Mouse (Mus musculus) heart, adult 9 months (tissue): Measurements from ENCODE around the gene Dirc2.

Experiments used
- DNase-seq, 2 experiments: peaks; one replicate each; pipeline ENCODE4 v3.0.0; 2022; ENCODE audit warnings: low spot score in 2 of 2

Gene Dirc2

DNA sequence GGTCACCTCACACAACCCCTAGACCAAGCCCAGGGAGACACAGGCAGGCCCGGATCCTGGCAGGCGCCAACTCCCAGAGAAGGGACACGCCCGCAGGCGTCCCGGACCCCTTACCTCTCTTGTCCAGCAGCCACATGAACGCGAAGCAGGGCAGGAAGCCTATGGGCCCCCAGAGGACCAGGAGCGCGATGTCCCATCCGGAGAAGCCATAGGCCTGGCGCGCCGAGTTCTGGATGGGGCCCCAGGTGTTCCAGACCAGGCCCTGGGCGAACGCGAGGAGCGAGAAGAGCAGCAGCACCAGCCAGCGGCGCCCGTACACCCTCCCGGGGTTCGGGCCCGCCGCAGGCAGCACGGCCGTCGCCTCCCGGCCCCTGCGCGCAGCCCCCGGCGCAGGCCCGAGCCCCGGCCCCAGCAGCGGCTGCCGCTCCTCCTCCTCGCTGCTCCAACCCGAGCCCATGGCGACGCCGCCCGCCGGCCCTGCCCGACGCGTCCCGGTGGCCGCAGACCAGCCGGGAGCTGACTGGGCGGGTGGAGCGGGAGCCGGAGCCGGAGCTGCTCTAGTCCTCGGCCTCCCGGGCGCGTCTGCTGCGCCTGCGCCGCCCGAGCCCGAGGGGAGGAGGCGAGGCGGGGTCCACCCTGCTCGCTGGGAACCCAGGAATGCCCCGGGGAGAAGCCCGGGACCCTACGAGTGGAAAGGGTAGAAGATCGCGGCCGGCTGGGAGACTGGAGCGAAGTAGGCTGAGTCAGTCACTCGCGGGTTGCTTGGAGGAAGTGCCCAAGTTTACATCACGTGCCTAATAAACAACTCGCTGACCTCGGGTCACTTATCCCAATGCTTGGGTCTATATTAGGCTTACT lies at the start of gene Dirc2:
Gene Dirc2, minus strand, starts transcription at position 572 of the 858 bp plus-strand sequence.
- peak; percentile 85 to 88 for DNase-seq

DNA sequence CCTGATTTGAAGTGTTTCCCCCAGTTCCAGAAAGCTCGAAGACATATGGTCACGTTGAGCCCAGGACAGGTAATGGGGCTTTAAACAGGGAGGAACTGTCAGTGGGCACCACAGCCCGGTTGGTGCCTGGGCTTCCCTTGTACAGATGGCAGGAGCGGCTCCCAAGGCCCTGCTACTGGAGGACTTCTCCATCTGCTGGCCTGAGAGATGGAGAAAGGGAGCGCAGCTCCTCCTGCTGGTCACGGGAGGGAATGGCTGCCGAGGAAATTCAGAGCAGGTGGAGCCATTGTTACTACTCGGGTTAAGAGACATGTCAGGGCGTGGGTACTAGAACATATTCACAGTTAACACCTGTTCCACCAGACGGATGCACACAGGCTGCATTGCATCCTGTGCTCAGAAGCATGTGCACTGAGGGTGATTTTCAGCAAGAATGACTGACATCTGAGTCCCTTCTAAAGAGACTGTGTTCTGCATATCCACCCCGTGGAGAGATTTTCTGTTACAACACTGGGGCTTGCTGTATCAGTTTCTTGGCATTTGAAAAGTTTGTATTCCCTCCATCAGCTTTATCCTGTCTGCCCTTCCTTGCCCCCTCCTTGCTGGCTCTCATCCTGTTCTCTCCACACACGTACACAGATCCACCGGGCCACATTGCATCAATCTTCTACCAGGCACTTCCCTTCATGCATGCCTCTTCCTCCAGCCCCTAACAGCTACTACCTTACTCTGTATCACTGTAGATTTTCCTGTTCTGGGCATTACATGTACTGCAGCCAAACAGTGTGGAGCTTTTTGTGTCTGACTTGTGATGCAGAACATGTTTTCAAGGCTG lies 48.3 kb upstream of the Dirc2 start:
- peak; percentile 62 to 81 for DNase-seq

DNA sequence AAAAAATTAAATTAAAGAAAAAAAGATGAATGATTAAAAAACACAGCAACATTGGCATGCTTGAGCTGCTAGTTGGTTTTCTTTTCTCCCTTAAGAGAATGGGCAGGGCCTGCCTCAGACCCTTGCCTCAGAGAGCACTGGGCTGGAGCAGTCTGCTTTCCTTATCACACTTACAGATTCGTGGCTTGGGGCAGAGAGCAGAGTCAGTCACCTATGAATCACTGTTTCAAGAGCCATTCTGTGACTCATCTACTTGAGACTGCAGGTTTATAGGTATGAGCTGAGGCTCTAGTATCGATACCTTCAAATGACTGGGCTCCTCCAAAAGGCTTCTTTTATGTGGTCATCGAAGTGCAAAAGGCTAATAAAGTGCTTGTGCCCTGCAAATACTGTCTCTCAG lies 44.0 kb upstream of the Dirc2 start:
- DNase-seq, result no peak

- no peak for DNase-seq
Observed at GRCm38 (mm10) chr16:35808838-35809237, 39.7 kb upstream of the Dirc2 start.

DNA sequence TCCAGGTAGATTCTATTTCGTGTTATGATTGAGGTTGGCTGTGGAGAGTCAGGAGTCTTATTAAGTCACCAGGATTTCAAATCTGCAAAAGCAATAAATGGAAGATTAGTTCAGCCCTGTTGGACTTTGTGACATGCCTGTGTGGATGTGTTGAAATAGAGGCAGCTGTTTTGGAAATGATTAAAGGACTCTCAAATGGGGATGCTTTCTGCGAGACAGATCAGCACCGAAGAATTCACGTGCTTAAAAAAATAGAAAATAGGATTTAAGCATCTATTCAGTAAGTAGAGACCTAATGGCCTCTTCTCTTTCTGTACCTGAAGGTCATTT lies 38.5 kb upstream of the Dirc2 start:
- DNase-seq, result no peak

GRCm38 (mm10) chr16:35806973-35807662 lies 38.0 kb upstream of the Dirc2 start:
- DNase-seq, result no peak

GRCm38 (mm10) chr16:35803723-35804122 lies 34.6 kb upstream of the Dirc2 start:
- no peak for DNase-seq

DNA sequence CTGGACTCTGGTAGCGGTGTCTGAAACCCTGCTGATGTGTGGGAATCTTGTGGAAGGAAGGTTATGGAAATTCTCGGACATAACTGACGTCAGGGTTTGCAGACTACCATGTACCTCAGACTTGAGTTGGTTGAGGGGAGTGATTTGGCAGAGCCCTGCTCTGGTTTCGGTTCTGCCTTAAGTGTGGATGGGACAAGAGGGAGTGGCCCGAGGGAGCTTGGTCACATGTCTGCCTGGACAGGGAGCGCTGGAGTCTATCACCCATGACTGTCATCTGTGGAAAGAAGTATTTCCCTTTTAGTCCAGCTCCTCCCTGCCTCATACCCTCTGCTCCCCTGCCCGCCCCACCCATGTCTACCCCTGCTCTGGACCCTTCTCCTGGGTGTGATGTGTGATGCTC lies 33.0 kb upstream of the Dirc2 start:
- peak in 1 of 2 experiments; percentile 27 for DNase-seq

GRCm38 (mm10) chr16:35791962-35792521 lies 22.9 kb upstream of the Dirc2 start:
- no peak for DNase-seq

GRCm38 (mm10) chr16:35788330-35788729 lies 19.2 kb upstream of the Dirc2 start:
- DNase-seq, result peak in 1 of 2 experiments; percentile 28

GRCm38 (mm10) chr16:35787568-35788189 lies 18.5 kb upstream of the Dirc2 start:
- DNase-seq, result no peak

DNA sequence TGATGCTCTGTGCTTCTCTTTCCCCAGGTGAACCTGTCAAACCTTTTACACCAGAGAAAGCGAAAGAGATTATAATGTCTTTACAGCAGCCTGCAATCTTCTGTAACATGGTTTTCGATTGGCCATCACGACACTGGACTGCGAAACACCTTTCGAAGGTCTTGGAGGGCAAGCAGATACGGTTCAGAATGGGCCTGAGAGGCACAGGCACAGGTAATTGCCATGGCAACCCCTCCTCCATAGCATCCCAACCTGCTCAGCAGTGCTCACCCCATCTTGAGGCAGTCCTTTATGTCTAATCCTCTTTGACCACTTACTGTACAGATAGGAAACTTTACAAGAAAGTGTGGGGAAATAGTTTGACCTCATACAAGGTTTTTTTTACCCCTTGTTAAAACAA lies 18.0 kb upstream of the Dirc2 start:
- no peak for DNase-seq

DNA sequence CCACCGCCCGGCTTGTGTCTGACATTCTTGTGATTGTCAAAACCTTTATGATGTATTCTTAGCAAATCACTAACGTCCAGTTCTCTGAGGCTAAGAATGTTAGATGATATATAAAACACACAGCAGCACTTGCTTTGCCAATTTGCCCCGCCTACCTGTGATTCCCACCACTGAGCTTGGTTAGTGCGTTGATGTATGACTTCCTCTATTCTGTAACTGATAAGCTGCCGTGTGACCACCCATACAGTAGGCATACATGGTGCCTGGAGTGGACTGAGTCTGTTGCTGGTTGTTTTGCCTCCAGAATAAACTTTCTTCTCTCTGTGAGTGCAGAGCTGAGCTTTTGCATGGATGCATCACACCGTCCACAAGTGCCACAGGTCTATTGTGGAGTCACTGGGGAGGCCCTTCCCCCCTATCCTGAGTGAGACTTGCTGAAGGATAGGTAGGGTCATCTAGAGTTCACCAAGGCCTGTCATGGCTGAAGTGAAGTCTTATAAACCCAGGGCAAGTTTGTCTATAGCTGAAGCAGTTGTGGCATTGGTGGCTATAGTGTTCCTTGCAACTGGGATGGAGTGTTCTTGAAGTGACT lies 15.1 kb upstream of the Dirc2 start:
- no peak for DNase-seq

DNA sequence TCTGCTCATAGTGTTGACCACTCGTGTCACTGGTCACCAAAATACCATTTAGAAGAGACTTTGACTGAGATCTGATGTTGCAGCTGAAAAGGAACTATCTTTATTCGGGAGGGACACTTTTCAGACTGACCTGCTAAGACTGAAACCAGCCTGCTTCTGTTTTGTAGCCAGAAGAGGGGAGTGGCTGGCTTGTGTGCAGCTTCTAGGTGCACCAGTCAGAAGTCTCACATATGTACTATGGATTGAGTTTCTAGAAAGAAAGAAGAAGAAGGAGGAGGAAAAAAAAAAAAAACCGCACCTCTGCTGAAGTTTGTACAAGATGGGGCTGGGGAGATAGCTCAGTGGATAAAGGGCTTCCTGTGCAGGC lies 14.0 kb upstream of the Dirc2 start:
- DNase-seq, result no peak

DNA sequence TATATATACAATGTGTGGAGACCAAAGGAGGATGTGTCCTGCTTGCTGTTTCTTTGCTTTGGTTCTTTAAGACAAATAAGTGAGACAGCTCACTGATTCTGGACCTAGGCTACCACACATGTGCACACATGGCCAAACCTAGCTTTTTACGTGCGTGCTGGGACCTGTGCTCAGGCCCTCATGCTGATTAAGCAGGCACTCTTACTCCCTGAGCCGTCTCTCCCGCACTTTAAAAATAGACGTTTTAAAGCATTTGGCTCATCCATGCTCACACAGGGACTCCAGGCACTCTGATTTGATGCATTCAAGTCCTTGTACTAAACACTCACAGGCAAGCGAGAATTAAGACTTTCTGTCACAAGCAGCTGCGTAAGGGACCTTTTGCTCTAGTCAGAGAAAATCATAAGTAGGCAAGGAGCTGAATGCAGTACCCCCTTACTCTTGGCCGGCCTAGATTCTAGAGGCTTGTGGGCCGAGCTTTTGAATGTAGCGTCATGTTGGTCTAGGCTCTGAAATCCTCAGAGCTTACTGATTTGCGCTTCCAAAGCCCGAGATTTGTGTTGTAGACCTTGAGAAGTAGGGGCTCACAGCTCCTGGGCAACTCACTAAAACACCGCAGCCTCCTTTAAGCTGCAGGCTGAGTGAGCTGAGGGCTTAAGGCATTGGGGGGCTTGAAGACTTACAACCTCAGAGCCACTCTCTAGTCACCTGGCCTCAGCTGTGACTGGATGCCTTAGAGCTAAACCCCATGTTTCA lies 13.5 kb upstream of the Dirc2 start:
- DNase-seq, result no peak

DNA sequence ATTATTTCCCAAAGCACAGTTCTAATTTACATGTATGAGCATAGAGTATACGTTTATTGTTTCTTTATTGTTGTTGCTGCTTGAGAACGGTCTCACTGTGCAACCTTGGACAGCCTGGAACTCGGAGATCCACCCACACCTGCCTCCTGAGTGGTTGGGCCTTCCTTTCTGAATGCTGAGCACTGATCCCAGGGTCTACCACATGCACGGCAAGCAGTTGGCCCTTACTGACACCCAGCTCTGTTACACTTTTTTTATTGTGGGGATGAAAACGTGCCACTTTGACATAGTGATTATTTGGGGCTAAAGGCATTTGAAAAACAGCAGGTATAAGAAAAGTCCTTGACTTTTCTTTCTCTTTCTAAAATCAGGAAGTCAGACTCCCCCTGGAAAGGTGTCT lies 12.5 kb upstream of the Dirc2 start:
- DNase-seq, result no peak

GRCm38 (mm10) chr16:35781096-35781495 lies 11.9 kb upstream of the Dirc2 start:
- no peak for DNase-seq

- DNase-seq, result no peak
Observed at GRCm38 (mm10) chr16:35779681-35780080, 10.5 kb upstream of the Dirc2 start.

DNA sequence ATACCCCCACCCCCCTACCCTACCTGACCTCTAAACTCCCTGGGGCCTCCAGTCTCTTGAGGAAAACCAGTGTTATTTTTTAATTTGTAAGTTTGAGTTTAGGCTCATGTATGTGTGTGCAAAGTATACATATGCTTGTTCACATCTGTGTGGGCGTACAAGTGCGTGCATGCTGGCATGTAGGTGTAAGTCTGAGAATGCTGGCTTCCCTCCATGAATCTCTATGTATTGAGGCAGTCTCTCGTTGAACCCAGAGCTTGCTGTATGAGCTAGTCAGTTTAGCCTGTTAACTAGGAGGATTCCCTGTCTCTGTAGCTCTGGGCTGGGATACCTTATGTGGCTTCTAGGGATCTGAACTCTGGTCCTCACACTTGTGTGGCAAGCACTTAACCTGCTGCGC lies 8.6 kb upstream of the Dirc2 start:
- no peak for DNase-seq

DNA sequence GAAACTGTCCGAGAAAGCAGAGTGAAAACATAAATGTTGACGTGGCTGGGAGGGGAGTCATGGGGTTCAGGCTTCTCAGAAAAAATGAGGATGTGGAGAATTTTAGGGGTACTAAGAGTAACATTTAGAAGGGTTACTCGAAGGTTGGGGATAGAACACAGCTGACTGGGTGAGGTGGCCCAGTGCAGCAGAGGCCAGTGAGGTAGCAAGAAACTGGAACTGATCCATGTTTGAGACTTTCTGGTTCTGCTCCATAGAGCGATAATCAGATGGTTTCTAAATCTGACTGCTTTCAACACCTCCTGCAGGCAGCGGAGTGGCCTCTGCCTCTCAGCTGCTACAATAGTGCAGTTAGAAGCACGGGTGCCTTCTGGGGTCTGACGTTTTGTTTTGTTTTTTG lies 7.6 kb upstream of the Dirc2 start:
- peak in 1 of 2 experiments; percentile 45 for DNase-seq

GRCm38 (mm10) chr16:35775835-35776234 lies 6.7 kb upstream of the Dirc2 start:
- no peak for DNase-seq
